Mouse (Mus musculus): ENCODE measurements at regions not wholly inside any gene's neighbourhood (a gene's known extent, or its start where the extent isn't known, plus 50 kb on each side); places are given as distances from the start of the nearest gene placed in this dataset.
A peak's percentile ranks its signal among the peaks of the same experiment; 100 is the strongest.

DNA sequence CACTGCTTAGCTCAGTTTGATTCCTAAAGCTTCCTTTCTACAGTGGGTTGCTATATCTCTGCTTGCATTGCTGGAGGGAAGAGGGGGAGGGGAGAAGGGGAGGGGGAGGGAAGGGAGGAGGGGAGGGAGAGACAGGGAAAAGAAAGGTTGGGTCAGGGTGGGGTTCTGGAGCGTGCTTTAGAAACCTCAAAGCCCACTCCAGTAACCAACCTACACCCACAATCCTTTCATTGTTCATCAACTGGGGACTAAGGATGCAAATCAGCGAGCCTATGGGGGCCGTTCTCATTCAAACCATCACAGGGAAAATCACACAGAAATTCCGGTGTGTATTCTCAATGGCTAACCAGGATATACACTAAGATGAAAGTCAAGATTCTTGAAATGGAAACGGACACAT lies 510.7 kb downstream of the Dok5 start:
- H3K4me1 ChIP-seq (ENCODE audit: control insufficient read depth, insufficient read depth, low read length): peaks cover 2% of the 10 kb centered on the region

DNA sequence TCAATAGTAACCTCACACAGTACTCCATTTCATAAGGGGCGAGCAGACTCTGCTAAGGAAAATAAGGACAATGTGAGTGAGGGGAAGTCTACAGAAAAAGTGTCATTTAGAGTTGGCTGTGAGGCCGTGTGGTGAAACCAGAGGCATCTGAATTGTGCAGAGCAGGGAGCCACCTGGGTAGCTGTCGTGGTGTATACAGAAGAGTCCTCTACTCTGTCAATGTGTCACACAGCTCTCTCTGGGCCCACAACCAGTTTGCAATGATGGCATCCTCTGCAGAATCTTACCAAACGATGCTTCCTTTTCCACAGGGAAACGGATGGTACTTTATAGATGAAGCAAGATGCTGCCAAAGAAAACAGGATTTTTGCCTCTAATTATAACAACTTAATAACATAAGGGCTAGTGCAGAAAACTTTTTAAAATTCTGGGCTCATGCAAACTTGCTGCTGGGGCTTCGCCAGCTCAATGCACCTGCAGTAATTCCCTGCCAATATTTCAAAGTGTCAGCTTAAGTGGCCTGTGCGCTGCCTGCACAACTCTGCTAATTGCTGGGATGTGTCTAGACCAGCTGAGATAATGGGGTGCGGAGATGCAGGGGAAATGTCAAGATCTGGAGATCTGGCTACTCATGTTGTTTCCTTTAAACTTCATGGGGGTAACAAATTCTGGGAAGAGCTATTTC lies 505.8 kb downstream of the Dok5 start:
- H3K27me3 ChIP-seq (ENCODE audit: control insufficient read depth, insufficient read depth, low read length, poor library complexity, severe bottlenecking): no peaks in the 10 kb centered on the region
- peaks cover 2% of the 10 kb centered on the region for H3K4me1 ChIP-seq (ENCODE audit: control insufficient read depth, insufficient read depth, low read length)
- no peak overlapping the region for H3K27ac ChIP-seq (ENCODE audit: insufficient read depth, low read length)
- no peak overlapping the region for H3K4me3 ChIP-seq (ENCODE audit: low read depth, low read length)
- H3K9ac ChIP-seq (ENCODE audit: low read depth, poor library complexity, severe bottlenecking): no peak overlapping the region
- no peaks in the 10 kb centered on the region for H3K36me3 ChIP-seq (ENCODE audit: control insufficient read depth, insufficient read depth, low read length, poor library complexity, severe bottlenecking)
- peaks cover 7% of the 10 kb centered on the region; the same call in 1 of the 2 replicates for H3K9me3 ChIP-seq (replicated peaks; ENCODE audit: control insufficient read depth, insufficient read depth, low read length, poor library complexity, severe bottlenecking)
- TF ChIP-seq EP300 (IDR thresholded peaks at IDR 0.05; ENCODE audit: insufficient read depth, low read depth, low read length) (no peak), CTCF (IDR thresholded peaks at IDR 0.05; ENCODE audit: low read depth, low read length) (no peak), POLR2A (IDR thresholded peaks at IDR 0.05; ENCODE audit: insufficient read depth, low read length) (no peak)

More for the DNA sequence above, 510.7 kb downstream of the Dok5 start:
- Histone ChIP-seq H3K4me3 (ENCODE audit: low read depth, low read length) (no peak overlapping the region), H3K36me3 (ENCODE audit: control insufficient read depth, insufficient read depth, low read length, poor library complexity, severe bottlenecking) (no peaks in the 10 kb centered on the region), H3K27ac (ENCODE audit: insufficient read depth, low read length) (peak overlapping the region; percentile 72; the same call in 1 of the 2 replicates), H3K9ac (ENCODE audit: low read depth, poor library complexity, severe bottlenecking) (no peak overlapping the region), H3K9me3 (replicated peaks; ENCODE audit: control insufficient read depth, insufficient read depth, low read length, poor library complexity, severe bottlenecking) (no peaks in the 10 kb centered on the region), H3K27me3 (ENCODE audit: control insufficient read depth, insufficient read depth, low read length, poor library complexity, severe bottlenecking) (no peaks in the 10 kb centered on the region)
- TF ChIP-seq CTCF (IDR thresholded peaks at IDR 0.05; ENCODE audit: low read depth, low read length): no peak
- TF ChIP-seq EP300 (IDR thresholded peaks at IDR 0.05; ENCODE audit: insufficient read depth, low read depth, low read length): no peak
- no peak for TF ChIP-seq POLR2A (IDR thresholded peaks at IDR 0.05; ENCODE audit: insufficient read depth, low read length)

DNA sequence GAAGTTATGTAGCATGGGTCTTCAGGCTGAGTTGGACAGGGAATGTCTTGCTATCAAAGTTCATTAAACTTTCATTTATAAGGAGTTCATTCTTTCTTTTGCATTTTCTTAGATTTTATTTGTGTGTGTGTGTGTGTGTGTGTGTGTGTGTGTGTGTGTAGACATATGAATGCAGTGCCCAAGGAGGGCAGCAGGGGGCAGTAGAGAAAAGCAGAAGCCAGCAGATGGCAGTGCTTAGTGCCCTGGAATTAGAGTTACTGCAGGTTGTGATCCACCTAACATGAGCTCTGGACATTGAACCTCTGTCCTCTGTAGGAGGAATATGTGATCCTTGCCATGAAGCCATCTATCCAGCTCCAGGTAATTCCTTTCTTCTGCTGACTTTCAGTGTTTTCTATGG lies 501.2 kb downstream of the Dok5 start:
- Histone ChIP-seq H3K9ac (ENCODE audit: low read depth, poor library complexity, severe bottlenecking) (no peak overlapping the region), H3K4me3 (ENCODE audit: low read depth, low read length) (no peak overlapping the region), H3K27me3 (ENCODE audit: control insufficient read depth, insufficient read depth, low read length, poor library complexity, severe bottlenecking) (no peaks in the 10 kb centered on the region), H3K27ac (ENCODE audit: insufficient read depth, low read length) (no peak overlapping the region), H3K9me3 (replicated peaks; ENCODE audit: control insufficient read depth, insufficient read depth, low read length, poor library complexity, severe bottlenecking) (peaks cover 8% of the 10 kb centered on the region; the same call in 1 of the 2 replicates), H3K4me1 (ENCODE audit: control insufficient read depth, insufficient read depth, low read length) (peaks cover 5% of the 10 kb centered on the region), H3K36me3 (ENCODE audit: control insufficient read depth, insufficient read depth, low read length, poor library complexity, severe bottlenecking) (no peaks in the 10 kb centered on the region)
- TF ChIP-seq CTCF (IDR thresholded peaks at IDR 0.05; ENCODE audit: low read depth, low read length) (peak; percentile 10), POLR2A (IDR thresholded peaks at IDR 0.05; ENCODE audit: insufficient read depth, low read length) (no peak)

DNA sequence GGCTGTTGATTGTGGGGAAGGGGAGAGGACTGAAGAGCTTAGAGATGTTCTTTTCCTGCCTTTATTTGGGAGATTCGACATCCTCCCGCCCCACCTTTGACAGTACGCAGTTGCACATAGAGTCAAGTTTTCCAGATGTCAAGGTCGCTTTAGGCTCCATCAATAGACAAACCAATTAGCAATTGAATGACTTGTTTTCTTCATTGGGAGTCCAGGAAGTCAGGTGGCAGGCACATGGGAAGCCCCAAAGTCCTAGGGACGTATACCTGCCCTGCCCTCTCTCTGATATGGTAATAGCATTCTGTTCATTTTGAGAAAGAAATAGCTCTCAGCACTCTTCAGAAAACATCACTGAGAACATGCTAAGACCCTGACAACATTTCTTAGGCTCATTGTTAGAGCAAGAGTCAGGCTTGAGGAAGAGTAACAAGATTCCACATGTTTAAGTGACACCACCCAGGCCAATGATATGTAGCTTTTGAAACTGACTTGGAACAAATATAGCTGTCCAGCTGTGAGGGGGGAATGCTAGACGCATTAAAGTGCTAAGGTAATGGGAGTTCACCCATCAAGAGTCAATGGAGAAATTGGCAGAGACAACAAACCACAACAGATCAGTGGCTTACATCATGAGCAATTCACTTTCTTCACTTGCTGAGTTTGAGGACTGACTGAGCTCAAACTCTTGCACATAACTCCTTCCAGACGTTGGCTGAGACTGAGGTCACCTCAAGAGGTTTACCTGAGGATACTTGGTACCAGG lies 499.9 kb downstream of the Dok5 start:
- Histone ChIP-seq H3K4me1 (ENCODE audit: control insufficient read depth, insufficient read depth, low read length) (peaks cover 5% of the 10 kb centered on the region), H3K27ac (ENCODE audit: insufficient read depth, low read length) (peak overlapping the region; percentile 70), H3K9ac (ENCODE audit: low read depth, poor library complexity, severe bottlenecking) (no peak overlapping the region), H3K9me3 (replicated peaks; ENCODE audit: control insufficient read depth, insufficient read depth, low read length, poor library complexity, severe bottlenecking) (peaks cover 8% of the 10 kb centered on the region; the same call in 1 of the 2 replicates), H3K4me3 (ENCODE audit: low read depth, low read length) (no peak overlapping the region), H3K36me3 (ENCODE audit: control insufficient read depth, insufficient read depth, low read length, poor library complexity, severe bottlenecking) (no peaks in the 10 kb centered on the region), H3K27me3 (ENCODE audit: control insufficient read depth, insufficient read depth, low read length, poor library complexity, severe bottlenecking) (no peaks in the 10 kb centered on the region)
- no peak for TF ChIP-seq CTCF (IDR thresholded peaks at IDR 0.05; ENCODE audit: low read depth, low read length)
- TF ChIP-seq EP300 (IDR thresholded peaks at IDR 0.05; ENCODE audit: insufficient read depth, low read depth, low read length): peak; percentile 98
- no peak for TF ChIP-seq POLR2A (IDR thresholded peaks at IDR 0.05; ENCODE audit: insufficient read depth, low read length)

DNA sequence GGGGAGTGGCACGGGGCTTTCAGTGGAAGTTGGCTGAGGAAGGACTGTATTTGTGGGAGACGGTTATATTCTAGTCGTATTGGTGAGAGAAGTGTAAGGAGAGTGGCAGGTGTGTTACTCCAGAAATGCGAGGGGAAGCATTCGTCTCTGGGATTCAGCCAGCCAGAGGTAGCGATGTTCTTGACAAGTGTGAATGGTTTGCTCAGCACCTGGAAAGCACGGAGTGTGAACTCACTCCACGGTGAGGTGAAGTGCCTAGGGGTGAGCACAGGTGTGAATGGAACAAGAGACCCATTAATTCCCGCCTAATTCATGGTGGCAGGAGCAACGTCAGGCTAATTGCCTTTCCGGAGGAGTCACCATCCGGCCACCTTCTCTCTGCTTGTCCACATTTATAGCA lies 498.9 kb downstream of the Dok5 start:
- Histone ChIP-seq H3K9ac (ENCODE audit: low read depth, poor library complexity, severe bottlenecking) (no peak overlapping the region), H3K36me3 (ENCODE audit: control insufficient read depth, insufficient read depth, low read length, poor library complexity, severe bottlenecking) (no peaks in the 10 kb centered on the region), H3K9me3 (replicated peaks; ENCODE audit: control insufficient read depth, insufficient read depth, low read length, poor library complexity, severe bottlenecking) (peaks cover 8% of the 10 kb centered on the region; the same call in 1 of the 2 replicates), H3K27me3 (ENCODE audit: control insufficient read depth, insufficient read depth, low read length, poor library complexity, severe bottlenecking) (no peaks in the 10 kb centered on the region), H3K27ac (ENCODE audit: insufficient read depth, low read length) (no peak overlapping the region), H3K4me1 (ENCODE audit: control insufficient read depth, insufficient read depth, low read length) (peaks cover 5% of the 10 kb centered on the region), H3K4me3 (ENCODE audit: low read depth, low read length) (no peak overlapping the region)
- TF ChIP-seq CTCF (IDR thresholded peaks at IDR 0.05; ENCODE audit: low read depth, low read length) (no peak), EP300 (IDR thresholded peaks at IDR 0.05; ENCODE audit: insufficient read depth, low read depth, low read length) (peak; percentile 68; the same call in 1 of the 2 replicates), POLR2A (IDR thresholded peaks at IDR 0.05; ENCODE audit: insufficient read depth, low read length) (no peak)

DNA sequence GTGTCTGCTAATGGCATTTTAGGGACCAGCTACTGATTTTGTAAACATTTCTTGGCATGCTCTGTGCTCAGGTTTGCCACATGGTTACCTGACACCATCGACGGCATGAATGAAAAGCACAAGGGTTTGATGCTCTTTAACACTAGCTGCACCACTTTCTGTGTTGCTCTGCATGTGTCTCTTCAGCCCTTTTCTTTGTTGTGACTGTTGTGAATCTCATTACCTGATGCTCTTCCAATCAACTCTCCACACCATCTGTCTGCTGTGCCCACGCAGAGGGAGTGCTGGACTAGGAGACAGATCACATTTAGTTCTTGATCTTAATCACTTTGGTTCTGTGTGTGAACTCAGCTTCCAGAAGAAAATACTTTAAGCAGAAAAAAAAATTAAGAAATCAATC lies 496.6 kb downstream of the Dok5 start:
- no peak for TF ChIP-seq EP300 (IDR thresholded peaks at IDR 0.05; ENCODE audit: insufficient read depth, low read depth, low read length)
- no peak for TF ChIP-seq POLR2A (IDR thresholded peaks at IDR 0.05; ENCODE audit: insufficient read depth, low read length)
- no peak for TF ChIP-seq CTCF (IDR thresholded peaks at IDR 0.05; ENCODE audit: low read depth, low read length)
- Histone ChIP-seq H3K4me1 (ENCODE audit: control insufficient read depth, insufficient read depth, low read length) (peaks cover 5% of the 10 kb centered on the region), H3K27ac (ENCODE audit: insufficient read depth, low read length) (no peak overlapping the region), H3K36me3 (ENCODE audit: control insufficient read depth, insufficient read depth, low read length, poor library complexity, severe bottlenecking) (no peaks in the 10 kb centered on the region), H3K9ac (ENCODE audit: low read depth, poor library complexity, severe bottlenecking) (no peak overlapping the region), H3K9me3 (replicated peaks; ENCODE audit: control insufficient read depth, insufficient read depth, low read length, poor library complexity, severe bottlenecking) (peaks cover 8% of the 10 kb centered on the region; the same call in 1 of the 2 replicates), H3K27me3 (ENCODE audit: control insufficient read depth, insufficient read depth, low read length, poor library complexity, severe bottlenecking) (no peaks in the 10 kb centered on the region), H3K4me3 (ENCODE audit: low read depth, low read length) (no peak overlapping the region)

Measured in ES-Bruce4 (cell line).